Mouse (Mus musculus) midbrain, embryonic 12.5 days (tissue): ENCODE results near the gene Mr1. TPM values are rescaled to one million over a fixed set of nuclear protein-coding genes. Genes with fewer than 3 reads are reported as not detected.
"Not testable (repeated sequence)": the region's sequence is repeated elsewhere in the genome, so short reads cannot be mapped to it uniquely, and the experiment has no call there.

Source experiments
- ATAC-seq: fragments of 200-750 bp; cut with Nextera tagmentation; 2 replicates; pipeline ENCODE4 v1.8.0; 2017; ENCODE audit warnings: low read depth, moderate TSS enrichment, moderate library complexity; ENCODE audit not compliant: low FRiP score
- H3K27ac ChIP-seq: fragments of 300-500 bp; sonication (generic); replicated peaks from 2 replicates; pipeline ENCODE4 v1.5.1; 2016; ENCODE audit warnings: mild to moderate bottlenecking
- H3K27me3 ChIP-seq: fragments of 300-500 bp; sonication (generic); 2 replicates; pipeline ENCODE4 v1.6.1; 2016; ENCODE audit warnings: mild to moderate bottlenecking
- H3K36me3 ChIP-seq: fragments of 300-500 bp; sonication (generic); 2 replicates; pipeline ENCODE4 v1.6.1; 2016
- H3K4me1 ChIP-seq: fragments of 300-500 bp; sonication (generic); 2 replicates; pipeline ENCODE4 v1.6.1; 2016
- H3K4me2 ChIP-seq: fragments of 300-500 bp; sonication (generic); replicated peaks from 2 replicates; pipeline ENCODE4 v1.6.1; 2016; ENCODE audit warnings: mild to moderate bottlenecking, moderate library complexity
- H3K4me3 ChIP-seq: fragments of 300-500 bp; sonication (generic); 2 replicates; pipeline ENCODE4 v1.5.1; 2016; ENCODE audit warnings: mild to moderate bottlenecking
- H3K9ac ChIP-seq: fragments of 300-500 bp; sonication (generic); replicated peaks from 2 replicates; pipeline ENCODE4 v1.6.1; 2016; ENCODE audit warnings: mild to moderate bottlenecking, moderate library complexity
- H3K9me3 ChIP-seq: fragments of 300-500 bp; sonication (generic); 2 replicates; pipeline ENCODE4 v1.6.1; 2016; ENCODE audit warnings: mild to moderate bottlenecking
- WGBS: fragments of 180-500 bp; shearing (Covaris S2); methylation state at CpG from one replicate; pipeline ENCODE4 v1.1.7; 2016; 5-methylcytosine and 5-hydroxymethylcytosine counted together
- polyA plus RNA-seq: library from polyadenylated mRNA; unstranded; fragments of >200 nt; fragmentation: Nextera tagmentation; extraction: Ambion mirVana; gene quantifications from 2 replicates; pipeline ENCODE4 v1.2.1, GENCODE M21; 2016

Mr1 gene
- polyA plus RNA-seq = 0.46 and 0.54 TPM in 2 replicates

DNA sequence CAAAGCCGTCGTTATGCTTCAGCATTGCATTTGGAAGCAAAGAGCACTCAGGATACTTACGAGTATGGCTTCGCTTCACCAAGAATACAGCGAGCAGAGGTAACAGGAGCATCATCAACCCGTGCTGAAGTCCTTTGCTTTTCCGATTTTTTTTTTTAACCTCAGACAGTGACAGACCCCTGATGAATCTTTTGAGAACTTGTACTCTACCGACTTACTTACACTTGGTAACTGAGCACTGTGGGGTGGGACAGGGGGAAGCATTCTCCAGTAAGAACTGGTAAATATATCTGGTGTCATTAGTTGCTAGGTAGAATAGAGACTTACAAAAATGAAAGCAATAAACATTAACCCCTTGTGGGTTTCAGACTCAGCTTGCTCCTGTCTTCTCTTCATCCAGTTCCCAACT lies at the start of gene Mr1:
Gene Mr1 (minus strand): TSS at position 243 of the 409 bp plus-strand sequence.
- H3K27me3 ChIP-seq = no peaks in the 10 kb centered on the region
- 52% methylated on average over 8 of the region's 8 CpGs for WGBS
- H3K9ac ChIP-seq = no peak within 1 kb of the TSS
- H3K36me3 ChIP-seq = no peaks in the 10 kb centered on the region
- H3K4me2 ChIP-seq = no peak within 1 kb of the TSS
- no peaks in the 10 kb centered on the region for H3K4me1 ChIP-seq
- H3K4me3 ChIP-seq = no peak within 1 kb of the TSS
- no peaks in the 10 kb centered on the region for H3K9me3 ChIP-seq
- no peak for ATAC-seq
- H3K27ac ChIP-seq = no peak within 1 kb of the TSS

DNA sequence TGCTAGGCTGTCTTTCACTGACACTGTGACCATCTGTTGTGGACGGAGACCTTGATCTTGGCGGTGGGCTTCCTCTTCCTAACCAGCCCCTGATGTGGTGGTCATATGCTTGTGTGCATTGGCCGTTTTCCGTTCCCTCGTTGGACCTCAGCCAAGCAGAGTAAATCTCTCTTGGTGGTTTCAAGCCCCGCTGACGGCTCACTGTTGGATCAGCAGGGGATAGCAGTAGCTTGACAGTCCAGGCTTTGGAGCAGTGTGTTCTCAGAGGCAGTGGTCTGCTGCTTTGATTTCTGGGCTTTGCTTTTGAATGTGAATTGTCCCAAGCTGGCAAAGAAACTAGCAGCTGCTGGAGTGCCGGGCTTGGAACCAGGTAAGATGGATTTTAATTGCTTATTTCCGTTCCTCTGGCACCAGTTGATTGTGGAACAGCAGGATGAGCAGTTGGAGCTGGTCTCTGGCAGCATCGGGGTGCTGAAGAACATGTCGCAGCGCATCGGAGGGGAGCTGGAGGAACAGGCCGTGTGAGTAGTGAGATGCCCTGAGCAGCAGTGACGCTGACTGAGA lies 46.3 kb upstream of the Mr1 start:
- Histone ChIP-seq H3K27ac (no peak overlapping the region), H3K4me3 (no peak overlapping the region), H3K9me3 (no peaks in the 10 kb centered on the region), H3K27me3 (no peaks in the 10 kb centered on the region), H3K4me2 (no peak overlapping the region), H3K9ac (no peak overlapping the region), H3K4me1 (no peaks in the 10 kb centered on the region), H3K36me3 (peaks cover 83% of the 10 kb centered on the region)
- no peak for ATAC-seq
- 83% methylated on average over 15 of the region's 15 CpGs for WGBS

DNA sequence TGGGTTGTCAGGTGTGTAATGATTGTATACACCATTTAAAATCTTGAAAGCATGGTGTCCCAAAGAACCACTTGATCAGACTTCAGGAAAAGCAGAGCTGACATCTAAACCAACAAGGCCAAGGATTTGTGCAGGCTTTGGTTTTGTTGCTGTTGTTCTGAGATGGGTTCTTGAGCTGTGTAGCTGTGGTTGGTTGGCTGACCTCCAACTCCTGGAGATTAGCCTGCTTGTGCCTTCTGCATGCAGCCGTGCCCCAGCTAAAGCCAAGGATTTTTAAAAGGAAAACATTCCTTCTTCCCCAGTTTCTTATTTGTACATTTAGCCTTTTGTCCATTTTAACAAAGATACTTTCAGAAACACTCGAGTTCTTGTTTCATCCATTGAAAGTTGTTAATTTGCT lies 45.1 kb upstream of the Mr1 start:
- Histone ChIP-seq H3K9ac (no peak overlapping the region), H3K4me3 (no peak overlapping the region), H3K36me3 (peaks cover 71% of the 10 kb centered on the region), H3K27ac (no peak overlapping the region), H3K27me3 (no peaks in the 10 kb centered on the region), H3K4me2 (no peak overlapping the region), H3K4me1 (no peaks in the 10 kb centered on the region), H3K9me3 (no peaks in the 10 kb centered on the region)
- no peak for ATAC-seq
- WGBS = 78% methylated on average over 2 of the region's 2 CpGs

DNA sequence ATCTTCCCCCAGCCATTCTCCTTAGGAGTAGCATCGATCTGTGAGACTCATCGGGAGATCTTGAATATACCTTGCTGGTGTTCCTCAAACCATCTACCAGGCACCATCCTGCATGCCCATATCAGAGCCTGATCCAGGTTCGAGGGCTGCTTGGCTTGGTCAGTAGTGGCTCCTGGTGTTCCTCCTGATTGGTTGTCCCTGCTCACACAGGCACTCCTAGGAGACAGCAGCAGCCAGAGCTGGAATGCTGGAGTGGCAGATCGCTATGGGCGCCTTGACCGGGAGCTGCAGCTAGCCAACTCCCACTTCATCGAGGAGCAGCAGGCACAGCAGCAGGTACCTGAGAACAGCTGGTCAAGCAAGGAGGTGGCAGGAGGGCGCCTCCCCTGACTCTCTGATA lies 44.6 kb upstream of the Mr1 start:
- peaks cover 71% of the 10 kb centered on the region for H3K36me3 ChIP-seq
- no peaks in the 10 kb centered on the region for H3K4me1 ChIP-seq
- H3K4me2 ChIP-seq = no peak overlapping the region
- H3K9me3 ChIP-seq = no peaks in the 10 kb centered on the region
- no peak overlapping the region for H3K27ac ChIP-seq
- 86% methylated on average over 8 of the region's 8 CpGs for WGBS
- ATAC-seq = no peak
- H3K4me3 ChIP-seq = no peak overlapping the region
- no peaks in the 10 kb centered on the region for H3K27me3 ChIP-seq
- no peak overlapping the region for H3K9ac ChIP-seq

DNA sequence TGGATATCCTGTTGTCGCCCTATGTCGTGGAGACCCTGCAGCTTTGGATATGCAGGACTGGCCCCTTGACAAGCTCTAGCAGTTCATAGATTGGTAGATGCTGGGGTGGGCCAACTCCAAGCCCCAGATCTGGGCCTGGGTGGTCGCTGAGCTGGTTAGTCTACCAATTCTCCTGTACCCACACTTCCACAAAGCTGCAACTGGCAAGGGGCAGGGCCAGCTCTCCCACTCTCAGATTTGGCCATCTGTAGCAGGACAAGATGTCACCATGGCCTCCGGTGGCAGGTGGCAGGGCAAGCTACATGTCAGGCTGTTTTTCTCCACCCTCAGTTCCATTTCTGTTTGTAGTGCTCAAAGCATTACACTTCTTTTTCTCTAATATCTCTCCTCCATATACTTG lies 42.0 kb upstream of the Mr1 start:
- H3K9me3 ChIP-seq = no peaks in the 10 kb centered on the region
- H3K4me1 ChIP-seq = no peaks in the 10 kb centered on the region
- no peak overlapping the region for H3K9ac ChIP-seq
- H3K27me3 ChIP-seq = no peaks in the 10 kb centered on the region
- ATAC-seq = no peak
- peaks cover 59% of the 10 kb centered on the region for H3K36me3 ChIP-seq
- 94% methylated on average over 4 of the region's 4 CpGs for WGBS
- no peak overlapping the region for H3K4me3 ChIP-seq
- H3K4me2 ChIP-seq = no peak overlapping the region
- no peak overlapping the region for H3K27ac ChIP-seq

DNA sequence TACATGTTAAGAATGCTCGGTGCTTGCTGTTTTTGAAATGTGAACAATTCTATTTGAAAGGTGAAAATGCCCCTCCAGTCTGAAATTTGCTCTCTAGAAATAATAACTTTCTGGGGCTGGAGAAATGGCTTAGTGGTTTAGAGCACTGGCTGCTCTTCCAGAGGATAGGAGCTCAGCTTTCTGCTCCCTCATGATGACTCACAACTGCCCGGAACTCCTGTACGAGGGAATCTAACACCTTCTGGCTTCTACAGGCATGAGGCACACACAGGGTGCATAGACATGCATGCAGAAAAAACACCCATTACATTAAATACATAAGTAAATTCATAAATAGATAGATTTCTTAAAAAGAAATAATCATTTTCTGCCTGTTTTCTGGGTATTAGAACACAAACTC lies 37.6 kb upstream of the Mr1 start:
- no peaks in the 10 kb centered on the region for H3K4me1 ChIP-seq
- no peak overlapping the region for H3K9ac ChIP-seq
- no peaks in the 10 kb centered on the region for H3K9me3 ChIP-seq
- no peak overlapping the region for H3K4me2 ChIP-seq
- H3K27me3 ChIP-seq = no peaks in the 10 kb centered on the region
- H3K36me3 ChIP-seq = peaks cover 40% of the 10 kb centered on the region
- no peak for ATAC-seq
- H3K27ac ChIP-seq = no peak overlapping the region
- no peak overlapping the region for H3K4me3 ChIP-seq
- 97% methylated on average over 3 of the region's 3 CpGs for WGBS

DNA sequence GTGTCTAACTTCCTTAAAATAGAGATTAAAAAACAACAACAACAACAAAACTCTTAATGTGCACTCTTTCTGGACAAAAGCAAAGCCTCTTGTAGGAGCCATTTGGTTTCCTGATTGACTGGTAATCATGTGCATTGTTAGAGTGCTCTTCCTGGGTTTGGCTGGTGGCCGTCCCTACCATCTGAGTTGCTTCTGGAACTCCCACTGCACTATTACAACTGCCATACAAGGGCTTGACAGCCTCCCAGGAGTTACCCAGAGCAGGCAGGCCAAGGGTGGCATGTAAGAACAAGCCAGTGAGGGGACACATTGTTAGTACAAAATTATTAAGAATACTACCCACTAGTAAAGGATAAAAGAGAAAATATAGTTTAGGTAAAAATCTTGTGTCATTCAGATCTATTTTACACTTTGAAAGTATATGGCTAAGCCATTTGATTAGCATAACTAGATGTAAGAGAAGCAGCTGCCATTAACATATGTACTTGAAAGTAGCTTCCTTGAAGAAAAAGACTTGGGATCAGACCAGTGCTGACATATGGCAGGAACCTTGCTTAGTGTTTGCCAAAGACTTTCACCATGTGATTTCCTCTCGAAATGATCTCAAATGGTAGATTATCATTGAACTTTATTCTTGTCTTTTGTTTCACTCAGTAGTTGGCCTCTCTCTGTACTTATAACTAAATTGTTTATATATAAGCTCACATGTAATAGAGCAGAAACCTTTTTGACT lies 31.7 kb upstream of the Mr1 start:
- H3K4me2 ChIP-seq = no peak overlapping the region
- H3K4me3 ChIP-seq = no peak overlapping the region
- no peaks in the 10 kb centered on the region for H3K27me3 ChIP-seq
- ATAC-seq = no peak
- H3K9ac ChIP-seq = no peak overlapping the region
- no peaks in the 10 kb centered on the region for H3K4me1 ChIP-seq
- no peak overlapping the region for H3K27ac ChIP-seq
- peaks cover 63% of the 10 kb centered on the region for H3K36me3 ChIP-seq
- 89% methylated on average over 2 of the region's 2 CpGs for WGBS
- no peaks in the 10 kb centered on the region for H3K9me3 ChIP-seq

DNA sequence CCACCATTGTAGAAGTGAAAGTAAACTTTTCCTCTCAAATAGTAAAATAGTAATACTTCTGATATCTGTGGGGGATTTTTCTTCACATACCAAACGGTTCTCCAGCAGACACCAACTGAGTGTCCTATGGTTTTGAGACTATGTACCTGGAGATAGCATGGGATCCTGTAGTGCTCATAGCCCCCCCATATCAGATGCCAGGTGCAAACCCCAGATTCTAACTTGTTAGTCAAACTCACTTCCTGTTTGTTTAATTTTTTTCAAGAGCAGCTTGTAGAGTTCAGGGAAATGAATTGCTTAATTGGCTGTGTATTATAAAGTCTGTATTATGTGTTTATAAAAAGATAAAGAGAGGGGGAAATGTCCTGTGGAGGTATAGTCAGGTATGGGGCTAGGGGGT lies 27.8 kb upstream of the Mr1 start:
- Histone ChIP-seq H3K27me3 (no peaks in the 10 kb centered on the region), H3K4me3 (no peak overlapping the region), H3K4me2 (no peak overlapping the region), H3K9me3 (no peaks in the 10 kb centered on the region), H3K4me1 (no peaks in the 10 kb centered on the region), H3K27ac (no peak overlapping the region), H3K9ac (no peak overlapping the region), H3K36me3 (peaks cover 44% of the 10 kb centered on the region)
- ATAC-seq = no peak
- 88% methylated on average over 1 of the region's 1 CpGs for WGBS

DNA sequence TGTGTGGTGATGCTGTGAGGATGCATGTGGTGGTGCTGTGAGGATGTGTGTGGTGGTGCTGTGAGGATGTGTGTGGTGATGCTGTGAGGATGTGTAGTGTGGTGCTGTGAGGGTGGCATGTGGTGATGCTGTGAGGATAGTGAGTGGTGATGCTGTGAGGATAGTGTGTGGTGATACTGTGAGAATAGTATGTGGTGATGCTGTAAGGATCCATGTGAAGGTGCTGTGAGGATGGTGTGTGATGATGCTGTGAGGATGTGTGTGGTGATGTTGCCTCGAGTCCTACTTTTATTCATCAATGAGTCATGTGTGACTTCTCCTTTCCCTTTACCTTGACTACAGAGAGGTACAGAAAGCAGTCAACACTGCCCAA lies 27.0 kb upstream of the Mr1 start:
- not testable (repeated sequence) for H3K4me2 ChIP-seq, H3K27me3 ChIP-seq, ATAC-seq, H3K4me3 ChIP-seq, H3K27ac ChIP-seq, H3K4me1 ChIP-seq, H3K9ac ChIP-seq, H3K9me3 ChIP-seq
- WGBS = 87% methylated on average over 1 of the region's 1 CpGs
- peaks cover 36% of the 10 kb centered on the region for H3K36me3 ChIP-seq

DNA sequence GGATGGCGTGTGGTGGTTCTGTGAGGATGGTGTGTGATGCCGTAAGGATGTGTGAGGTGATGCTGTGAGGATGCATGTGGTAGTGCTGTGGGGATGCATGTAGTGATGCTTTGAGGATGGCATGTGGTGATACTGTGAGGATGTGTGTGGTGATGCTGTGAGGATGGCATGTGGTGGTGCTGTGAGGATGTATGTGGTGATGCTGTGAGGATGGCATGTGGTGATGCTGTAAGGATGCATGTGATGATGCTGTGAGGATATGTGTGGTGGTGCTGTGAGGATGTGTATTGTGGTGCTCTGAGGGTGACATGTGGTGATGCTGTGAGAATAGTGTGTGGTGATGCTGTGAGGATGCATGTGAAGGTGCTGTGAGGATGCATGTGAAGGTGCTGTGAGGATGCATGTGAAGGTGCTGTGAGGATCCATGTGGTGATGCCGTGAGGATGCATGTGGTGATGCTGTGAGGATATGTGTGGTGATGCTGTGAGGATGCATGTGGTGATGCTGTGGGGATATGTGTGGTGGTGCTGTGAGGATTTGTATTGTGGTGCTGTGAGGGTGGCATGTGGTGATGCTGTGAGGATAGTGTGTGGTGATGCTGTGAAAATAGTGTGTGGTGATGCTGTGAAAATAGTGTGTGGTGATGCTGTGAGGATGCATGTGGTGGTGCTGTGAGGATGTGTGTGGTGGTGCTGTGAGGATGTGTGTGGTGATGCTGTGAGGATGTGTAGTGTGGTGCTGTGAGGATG lies 26.5 kb upstream of the Mr1 start:
- no peak overlapping the region for H3K4me3 ChIP-seq
- H3K36me3 ChIP-seq = peaks cover 33% of the 10 kb centered on the region
- 92% methylated on average over 3 of the region's 3 CpGs for WGBS
- no peak for ATAC-seq
- no peak overlapping the region for H3K4me2 ChIP-seq
- H3K9ac ChIP-seq = no peak overlapping the region
- H3K27ac ChIP-seq = no peak overlapping the region
- no peaks in the 10 kb centered on the region for H3K27me3 ChIP-seq
- H3K4me1 ChIP-seq = no peaks in the 10 kb centered on the region
- H3K9me3 ChIP-seq = no peaks in the 10 kb centered on the region

DNA sequence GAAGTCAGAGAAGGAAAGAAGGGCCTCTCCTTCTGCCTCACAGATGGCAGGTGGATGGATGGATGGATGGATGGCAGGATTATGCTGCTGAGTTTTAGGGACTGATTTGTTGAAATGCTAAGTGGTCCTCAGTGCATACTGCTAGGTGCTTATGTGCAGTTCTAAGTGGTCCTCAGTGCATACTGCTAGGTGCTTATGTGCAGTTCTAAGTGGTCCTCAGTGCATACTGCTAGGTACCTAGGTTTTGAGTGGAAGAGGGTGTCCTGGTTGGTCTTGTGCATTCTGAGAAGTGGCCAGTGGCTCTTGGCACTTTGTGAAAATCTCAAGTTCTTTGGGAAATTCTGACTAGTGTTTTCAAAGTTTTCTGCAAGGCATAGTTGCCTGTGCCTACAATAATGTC lies 23.3 kb upstream of the Mr1 start:
- no peak overlapping the region for H3K27ac ChIP-seq
- no peaks in the 10 kb centered on the region for H3K27me3 ChIP-seq
- no peaks in the 10 kb centered on the region for H3K9me3 ChIP-seq
- no peak for ATAC-seq
- H3K9ac ChIP-seq = no peak overlapping the region
- no peak overlapping the region for H3K4me2 ChIP-seq
- H3K36me3 ChIP-seq = peaks cover 10% of the 10 kb centered on the region
- no peaks in the 10 kb centered on the region for H3K4me1 ChIP-seq
- H3K4me3 ChIP-seq = no peak overlapping the region

DNA sequence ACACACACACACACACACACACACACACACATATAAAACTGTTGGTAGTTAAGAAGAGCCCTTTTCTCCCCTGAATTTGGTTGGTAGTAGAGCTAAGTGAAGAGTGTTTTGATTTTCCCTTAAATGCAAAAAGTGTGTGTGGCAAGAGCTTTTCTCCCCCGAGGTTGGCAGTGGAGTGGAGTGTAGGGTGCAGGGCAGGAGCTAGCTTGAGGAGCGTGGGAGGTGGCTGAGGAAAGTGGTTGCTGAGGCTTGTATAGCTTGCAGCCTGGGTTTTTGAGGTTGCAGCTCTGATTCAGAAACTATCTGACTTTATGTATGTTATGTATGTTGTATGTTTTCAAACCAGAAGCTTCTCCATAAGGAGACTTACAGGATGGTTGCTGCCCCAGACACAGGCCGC lies 20.8 kb upstream of the Mr1 start:
- H3K4me2 ChIP-seq = no peak overlapping the region
- no peaks in the 10 kb centered on the region for H3K9me3 ChIP-seq
- H3K9ac ChIP-seq = no peak overlapping the region
- no peak for ATAC-seq
- WGBS = 83% methylated on average over 3 of the region's 3 CpGs
- H3K27ac ChIP-seq = no peak overlapping the region
- H3K4me3 ChIP-seq = no peak overlapping the region
- H3K4me1 ChIP-seq = 0 out of 2 replicates have a peak, but pooled peaks cover 4% of the 10 kb centered on the region
- H3K36me3 ChIP-seq = 0 out of 2 replicates have a peak, but pooled peaks cover 3% of the 10 kb centered on the region
- H3K27me3 ChIP-seq = no peaks in the 10 kb centered on the region
